ENCODE assay signal across 19 mouse cellular contexts in the genomic region with DNA sequence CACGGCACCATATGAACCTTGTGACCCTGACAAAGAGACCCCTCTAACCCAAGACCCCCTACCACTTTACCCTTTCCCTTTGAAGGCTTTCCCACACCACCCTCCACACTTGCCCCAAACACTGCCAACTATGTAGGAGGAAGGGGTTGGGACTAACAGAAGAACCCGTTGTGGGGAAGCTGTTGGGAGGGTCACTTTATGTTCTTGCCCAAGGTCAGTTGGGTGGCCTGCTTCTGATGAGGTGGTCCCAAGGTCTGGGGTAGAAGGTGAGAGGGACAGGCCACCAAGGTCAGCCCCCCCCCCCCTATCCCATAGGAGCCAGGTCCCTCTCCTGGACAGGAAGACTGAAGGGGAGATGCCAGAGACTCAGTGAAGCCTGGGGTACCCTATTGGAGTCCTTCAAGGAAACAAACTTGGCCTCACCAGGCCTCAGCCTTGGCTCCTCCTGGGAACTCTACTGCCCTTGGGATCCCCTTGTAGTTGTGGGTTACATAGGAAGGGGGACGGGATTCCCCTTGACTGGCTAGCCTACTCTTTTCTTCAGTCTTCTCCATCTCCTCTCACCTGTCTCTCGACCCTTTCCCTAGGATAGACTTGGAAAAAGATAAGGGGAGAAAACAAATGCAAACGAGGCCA. TPM values are rescaled to one million over a fixed set of nuclear protein-coding genes. Genes with fewer than 3 reads are reported as not detected.
DNase-seq lines count a peak whose midpoint lies in the region; ATAC-seq and TF ChIP-seq lines count a peak whose summit lies in the region.
"Had no signal": no experiment of that assay in that cellular context is flagged by ENCODE, and none has a peak within 500 bp of the region (broad histone marks: within the 10 kb centered on the region; RNA-seq: fewer than 3 reads in every experiment).

No protein-coding gene starts in this region.

- peak overlapping the region; percentile 99 for H3K4me3 ChIP-seq in cerebellum, adult 2 months (replicated peaks; ENCODE audit: insufficient read depth, low read depth, low read length)
- no peak overlapping the region for H3K4me3 ChIP-seq in neural tube, embryonic 15.5 days (replicated peaks)
- 0 out of 2 replicates have a peak overlapping the region, but pooled peaks have one; percentile 0 for H3K4me3 ChIP-seq in limb, embryonic 13.5 days
- no peak overlapping the region for H3K4me3 ChIP-seq in forebrain, embryonic 14.5 days (ENCODE audit: low read depth, low read length)

- H3K9me3 ChIP-seq in neural tube, embryonic 15.5 days (replicated peaks), result no peaks in the 10 kb centered on the region
- no peaks in the 10 kb centered on the region for H3K9me3 ChIP-seq in limb, embryonic 13.5 days
- H3K9me3 ChIP-seq in forebrain, embryonic 14.5 days (replicated peaks; ENCODE audit: control insufficient read depth, low read length), result no peaks in the 10 kb centered on the region
- H3K9me3 ChIP-seq: heart, embryonic 12.5 days; liver, embryonic 13.5 days; megakaryocyte, embryonic 14.5 days had no signal

- TF ChIP-seq CTCF in cerebellum, adult 2 months (IDR thresholded peaks at IDR 0.05; ENCODE audit: borderline replicate concordance, insufficient read depth, low read depth, low read length), result no peak

- TF ChIP-seq POLR2A in cerebellum, adult 2 months (IDR thresholded peaks at IDR 0.05; ENCODE audit: borderline replicate concordance, insufficient read depth, low read length), result no peak

- H3K36me3 ChIP-seq in neural tube, embryonic 15.5 days, result no peaks in the 10 kb centered on the region
- no peaks in the 10 kb centered on the region for H3K36me3 ChIP-seq in limb, embryonic 13.5 days
- H3K36me3 ChIP-seq in forebrain, embryonic 14.5 days (ENCODE audit: control insufficient read depth, insufficient read depth, low read length), result no peaks in the 10 kb centered on the region
- H3K36me3 ChIP-seq: heart, embryonic 12.5 days; liver, embryonic 13.5 days had no signal

- peak; percentile 38 to 50 for DNase-seq in cerebellum, adult 2 months
- no peak for DNase-seq in cerebellum, adult 11 months
- DNase-seq in neural tube, embryonic 10.5 days (ENCODE audit: extremely low spot score, low spot score), result peak; percentile 58
- no peak for DNase-seq in left cerebral cortex, postnatal 36 days (ENCODE audit: low spot score in 2 of 2)
- no peak for DNase-seq in forebrain, embryonic 14.5 days (ENCODE audit: low spot score)
- no peak for DNase-seq in layer of hippocampus, postnatal 14 days (ENCODE audit: low spot score in 2 of 2)
- DNase-seq: gastrocnemius, postnatal 36 days; kidney, postnatal 10 days; layer of hippocampus, adult 9-11 months; liver, embryonic 13.5 days; right cerebral cortex, postnatal 14 days; thymus, postnatal 25 days had no signal

- H3K4me1 ChIP-seq in cerebellum, adult 2 months (ENCODE audit: control insufficient read depth, insufficient read depth, low read length), result peaks cover 19% of the 10 kb centered on the region
- peaks cover 22% of the 10 kb centered on the region for H3K4me1 ChIP-seq in neural tube, embryonic 15.5 days
- peaks cover 22% of the 10 kb centered on the region for H3K4me1 ChIP-seq in limb, embryonic 13.5 days
- H3K4me1 ChIP-seq in forebrain, embryonic 14.5 days (ENCODE audit: control insufficient read depth, insufficient read depth, low read length), result peaks cover 9% of the 10 kb centered on the region; the same call in 1 of the 2 replicates

- 1% methylated on average over 5 of the region's 5 CpGs for WGBS in cerebellum, adult 2 months
- 8% methylated on average over 5 of the region's 5 CpGs for WGBS in neural tube, embryonic 15.5 days
- WGBS in limb, embryonic 13.5 days, result 8% methylated on average over 5 of the region's 5 CpGs
- 2% methylated on average over 5 of the region's 5 CpGs for WGBS in forebrain, embryonic 14.5 days

- H3K4me2 ChIP-seq in neural tube, embryonic 15.5 days, result no peak overlapping the region
- H3K4me2 ChIP-seq in limb, embryonic 13.5 days (replicated peaks), result no peak overlapping the region
- no peak overlapping the region for H3K4me2 ChIP-seq in forebrain, embryonic 14.5 days (ENCODE audit: low read length)

- intact Hi-C loops in left cerebral cortex, postnatal 36 days (cut with DNase I), result loop anchor here (10.0 kb wide), 1 partner anchor 146 kb away; a partner anchor contains a TSS

- no peak for ATAC-seq in neural tube, embryonic 15.5 days (ENCODE audit: low FRiP score)
- ATAC-seq in limb, embryonic 13.5 days (ENCODE audit: low FRiP score, low read depth), result no peak
- no peak for ATAC-seq in forebrain, embryonic 14.5 days
- ATAC-seq: lung, postnatal 0 days had no signal

- H3K27ac ChIP-seq in cerebellum, adult 2 months (ENCODE audit: insufficient read depth, low read length), result peak overlapping the region; percentile 99
- no peak overlapping the region for H3K27ac ChIP-seq in neural tube, embryonic 15.5 days (replicated peaks)
- H3K27ac ChIP-seq in limb, embryonic 13.5 days, result no peak overlapping the region
- no peak overlapping the region for H3K27ac ChIP-seq in forebrain, embryonic 14.5 days (ENCODE audit: low read depth, low read length)
- H3K27ac ChIP-seq: liver, embryonic 13.5 days had no signal

- H3K27me3 ChIP-seq in cerebellum, adult 2 months (ENCODE audit: control insufficient read depth, insufficient read depth, low read length), result no peaks in the 10 kb centered on the region
- peaks cover 90% of the 10 kb centered on the region for H3K27me3 ChIP-seq in neural tube, embryonic 15.5 days (replicated peaks)
- peaks cover 95% of the 10 kb centered on the region for H3K27me3 ChIP-seq in limb, embryonic 13.5 days
- peaks cover 89% of the 10 kb centered on the region for H3K27me3 ChIP-seq in forebrain, embryonic 14.5 days (replicated peaks; ENCODE audit: control insufficient read depth, insufficient read depth, low read length)
- H3K27me3 ChIP-seq: CH12.LX had no signal

- no peak overlapping the region for H3K9ac ChIP-seq in neural tube, embryonic 15.5 days (replicated peaks)
- H3K9ac ChIP-seq in limb, embryonic 13.5 days, result no peak overlapping the region
- H3K9ac ChIP-seq in forebrain, embryonic 14.5 days (ENCODE audit: low read length), result no peak overlapping the region
- H3K9ac ChIP-seq: heart, embryonic 12.5 days; liver, embryonic 13.5 days had no signal

RNA-seq across cellular contexts. Expression of a gene that starts 3.8 kb away (rescaled TPM):
- polyA plus RNA-seq in cerebellum, adult 2 months (2012; rRNA removed), result 72.9 and 92.2 TPM in 2 replicates
- not detected in 2 replicates for polyA plus RNA-seq in neural tube, embryonic 15.5 days (2015; fragmentation: Nextera tagmentation; extraction: Ambion mirVana)
- polyA plus RNA-seq in limb, embryonic 13.5 days (2015; fragmentation: Nextera tagmentation; extraction: Ambion mirVana), result not detected in 2 replicates
- total RNA-seq in left cerebral cortex, postnatal 36 days (2021), result under 1 TPM; 0.20 to 0.44 TPM
- polyA plus RNA-seq in forebrain, embryonic 14.5 days (2014; fragmentation: Nextera tagmentation; extraction: Ambion mirVana), result not detected in 2 replicates
- under 1 TPM; 0.45 to 0.67 TPM for total RNA-seq in layer of hippocampus, postnatal 14 days (2021)
- total RNA-seq: CH12.LX; hematopoietic stem cell, adult 5-6 weeks had no signal
- polyA plus RNA-seq: heart, embryonic 12.5 days; liver, embryonic 13.5 days; lung, postnatal 0 days had no signal

Comparison
In these comparisons a context has a peak if more than half of its experiments do, and no peak if none do; other contexts are left out.
1. DNase-seq: peak in cerebellum, adult 2 months (2 of 2) and neural tube, embryonic 10.5 days (single experiment); none in cerebellum, adult 11 months (single experiment), left cerebral cortex, postnatal 36 days (0 of 2), forebrain, embryonic 14.5 days (single experiment) and layer of hippocampus, postnatal 14 days (0 of 2).
2. H3K4me3 ChIP-seq: peak in cerebellum, adult 2 months (single experiment) and limb, embryonic 13.5 days (single experiment); none in neural tube, embryonic 15.5 days (single experiment) and forebrain, embryonic 14.5 days (single experiment).
3. RNA of a gene that starts 3.8 kb away (polyA plus RNA-seq): 72.9 to 92.2 TPM in cerebellum, adult 2 months; not detected in forebrain, embryonic 14.5 days, not detected in neural tube, embryonic 15.5 days and not detected in limb, embryonic 13.5 days; every median in the first group is over 10 times any median in the second.